Mouse (Mus musculus): ENCODE results near the gene Alg5.

DNA sequence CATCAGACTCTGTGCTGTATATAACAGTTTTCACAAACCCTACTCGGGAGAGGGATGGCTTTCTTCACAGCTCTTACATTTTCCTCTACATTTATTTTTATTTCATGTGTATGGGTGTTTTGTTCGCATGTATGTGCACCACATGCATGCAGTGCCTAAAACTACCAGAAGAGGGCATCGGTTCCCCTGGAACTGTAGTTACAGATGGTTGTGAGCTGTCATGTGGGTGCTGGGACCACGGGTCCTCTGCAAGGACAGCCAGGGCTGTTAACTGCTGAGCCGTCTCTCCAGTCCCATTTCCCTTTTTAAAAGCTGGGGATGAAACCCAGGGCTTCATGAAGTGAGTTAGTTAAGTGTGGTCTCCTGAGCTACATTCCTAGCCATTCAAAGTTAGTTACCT, 60.0 kb downstream of the Alg5 start:
- TF ChIP-seq GATA1 (IDR thresholded peaks at IDR 0.05; ENCODE audit: low read length) (no peak), TAL1 (IDR thresholded peaks at IDR 0.05; ENCODE audit: low read length) (no peak)
